Mouse (Mus musculus): Measurements from ENCODE around the gene 1700029P11Rik. TPM values are rescaled to one million over a fixed set of nuclear protein-coding genes. Genes with fewer than 3 reads are reported as not detected.

1700029P11Rik gene
- polyA plus RNA-seq, 1 experiment, result not detected

DNA sequence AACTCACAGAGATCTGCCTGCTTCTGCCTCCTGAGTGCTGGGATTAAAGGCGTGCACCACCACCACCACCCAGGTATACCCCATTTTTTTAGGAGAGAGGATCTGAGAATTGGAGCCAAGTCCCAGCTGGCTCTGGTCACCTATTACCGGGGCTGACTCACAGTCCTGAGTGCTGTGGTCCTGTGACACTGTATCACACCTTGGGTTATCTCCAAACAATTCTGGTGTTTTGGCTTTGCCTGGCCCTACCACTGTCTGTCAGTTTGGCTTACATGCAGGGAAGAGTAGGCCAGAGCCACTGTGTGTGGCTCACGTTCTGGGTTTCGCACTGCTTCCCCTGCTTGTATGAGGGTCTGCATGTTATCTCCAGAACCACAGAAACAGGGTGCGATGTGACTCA, 40.1 kb upstream of the 1700029P11Rik start:
- Histone ChIP-seq H3K27me3 (replicated peaks) (peaks cover 26% of the 10 kb centered on the region), H3K4me1 (peaks cover 58% of the 10 kb centered on the region), H3K9me3 (no peaks in the 10 kb centered on the region), H3K36me3 (replicated peaks; ENCODE audit: low read length) (no peaks in the 10 kb centered on the region), H3K4me3 (replicated peaks) (no peak overlapping the region)
- TF ChIP-seq GATA1 (IDR thresholded peaks at IDR 0.05; ENCODE audit: borderline replicate concordance, low read length) (no peak), FLI1 (IDR thresholded peaks at IDR 0.05; ENCODE audit: low read length) (no peak)

DNA sequence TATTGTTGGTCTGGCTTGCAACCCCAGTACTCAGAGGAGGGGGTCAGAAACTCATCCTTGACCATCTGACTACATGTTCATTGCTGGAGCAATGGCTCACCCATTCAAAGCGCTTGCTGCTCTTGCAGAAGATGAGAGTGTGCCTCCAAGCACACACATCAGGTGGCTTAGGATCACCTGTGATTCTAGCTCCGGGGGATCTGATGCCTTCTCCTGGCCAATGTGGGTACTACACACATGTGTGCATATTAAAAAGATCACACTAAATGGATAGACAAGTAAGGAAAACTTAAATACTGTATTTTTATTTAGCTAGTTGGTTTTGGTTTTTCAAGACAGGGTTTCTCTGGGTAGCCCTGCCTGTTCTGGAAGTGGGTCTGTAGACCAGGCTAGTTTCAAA, 39.3 kb upstream of the 1700029P11Rik start:
- Histone ChIP-seq H3K4me3 (replicated peaks) (no peak overlapping the region), H3K4me1 (peaks cover 51% of the 10 kb centered on the region), H3K27me3 (replicated peaks) (peaks cover 26% of the 10 kb centered on the region), H3K9me3 (no peaks in the 10 kb centered on the region), H3K36me3 (replicated peaks; ENCODE audit: low read length) (no peaks in the 10 kb centered on the region)
- no peak for TF ChIP-seq FLI1 (IDR thresholded peaks at IDR 0.05; ENCODE audit: low read length)
- no peak for TF ChIP-seq GATA1 (IDR thresholded peaks at IDR 0.05; ENCODE audit: borderline replicate concordance, low read length)

DNA sequence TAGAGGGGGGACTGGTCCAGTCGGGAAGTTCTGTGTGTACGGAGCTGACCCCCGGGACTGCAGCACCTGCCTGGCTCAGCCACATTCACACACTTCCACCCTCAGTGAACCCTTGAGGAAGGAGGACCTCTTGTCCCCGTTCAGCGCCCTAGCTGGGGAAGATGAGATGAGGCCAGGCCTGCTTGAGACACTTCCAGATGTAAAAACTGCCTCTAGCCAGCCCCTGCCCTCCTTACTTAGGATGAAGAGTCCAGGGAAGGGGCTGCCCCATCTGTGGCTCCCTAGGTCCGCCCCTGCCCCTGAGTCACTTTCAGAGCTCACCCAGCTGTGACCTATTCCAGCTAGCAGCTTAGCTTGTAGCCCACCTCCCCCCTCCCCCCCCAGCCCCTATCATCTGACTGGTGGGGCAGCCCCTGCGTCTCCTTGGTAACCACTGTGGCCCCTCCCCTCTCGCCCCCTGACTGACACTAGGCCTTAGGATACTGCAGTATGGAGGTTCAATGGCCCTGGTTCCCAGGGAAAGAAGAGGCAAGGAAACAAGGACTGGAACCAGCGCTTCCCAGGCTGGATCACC, 37.1 kb upstream of the 1700029P11Rik start:
- peaks cover 13% of the 10 kb centered on the region for H3K27me3 ChIP-seq (replicated peaks)
- TF ChIP-seq GATA1 (IDR thresholded peaks at IDR 0.05; ENCODE audit: borderline replicate concordance, low read length), result no peak
- no peak for TF ChIP-seq FLI1 (IDR thresholded peaks at IDR 0.05; ENCODE audit: low read length)
- no peaks in the 10 kb centered on the region for H3K36me3 ChIP-seq (replicated peaks; ENCODE audit: low read length)
- H3K9me3 ChIP-seq, result peaks cover 6% of the 10 kb centered on the region; the same call in 1 of the 2 replicates
- peaks cover 35% of the 10 kb centered on the region for H3K4me1 ChIP-seq
- no peak overlapping the region for H3K4me3 ChIP-seq (replicated peaks)

DNA sequence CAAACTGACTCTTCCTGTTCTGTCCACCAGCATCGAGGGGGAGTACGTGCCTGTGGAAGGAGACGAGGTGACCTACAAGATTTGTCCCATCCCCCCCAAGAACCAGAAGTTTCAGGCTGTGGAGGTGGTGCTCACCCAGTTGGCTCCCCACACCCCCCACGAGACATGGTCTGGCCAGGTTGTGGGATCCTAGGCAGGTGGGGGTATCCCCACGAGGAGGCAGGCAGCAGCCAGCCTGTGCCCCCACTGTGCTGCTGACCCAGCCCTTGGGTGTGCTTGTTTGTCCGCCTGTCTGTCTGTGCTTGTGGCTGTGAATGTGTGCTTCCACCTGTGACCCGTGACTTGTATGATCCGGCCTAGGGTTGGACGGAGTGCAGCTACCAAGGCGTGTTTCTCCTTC, 31.3 kb upstream of the 1700029P11Rik start:
- Histone ChIP-seq H3K9me3 (peaks cover 6% of the 10 kb centered on the region; the same call in 1 of the 2 replicates), H3K4me1 (peaks cover 22% of the 10 kb centered on the region), H3K36me3 (replicated peaks; ENCODE audit: low read length) (peaks cover 37% of the 10 kb centered on the region), H3K4me3 (replicated peaks) (no peak overlapping the region), H3K27me3 (replicated peaks) (peaks cover 15% of the 10 kb centered on the region)
- TF ChIP-seq GATA1 (IDR thresholded peaks at IDR 0.05; ENCODE audit: borderline replicate concordance, low read length), result no peak
- TF ChIP-seq FLI1 (IDR thresholded peaks at IDR 0.05; ENCODE audit: low read length), result no peak

DNA sequence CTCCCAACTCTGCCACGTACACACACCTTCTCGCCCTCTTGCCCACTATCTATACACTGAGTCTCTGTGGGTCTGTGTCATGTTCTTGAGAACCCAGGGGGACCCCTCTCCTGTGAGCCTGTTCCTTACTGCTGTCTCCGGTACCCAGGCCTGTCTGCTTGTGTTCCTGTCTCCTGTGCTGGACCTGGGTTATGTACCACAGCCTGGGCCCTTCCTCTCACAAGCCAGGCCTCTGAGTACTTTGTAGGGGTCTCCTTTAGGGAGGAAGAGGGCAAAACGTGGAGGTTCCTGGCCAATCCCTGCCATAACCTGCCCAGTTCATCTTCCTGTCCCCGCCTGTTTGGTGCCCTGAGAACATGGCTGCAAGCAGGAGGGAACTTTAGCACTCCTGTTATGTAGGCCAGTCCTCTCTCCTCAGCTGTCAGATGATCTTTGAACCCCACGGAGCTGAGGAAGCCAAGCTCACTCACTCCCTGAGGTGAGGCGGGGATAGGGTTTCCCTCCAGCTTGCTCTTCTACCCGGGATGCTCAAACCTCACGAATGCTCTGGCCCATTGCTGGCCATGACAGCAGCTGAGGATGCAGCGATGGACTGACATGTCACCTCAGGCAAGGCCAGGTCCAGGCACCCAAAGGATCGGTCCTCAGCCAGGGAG, 30.7 kb upstream of the 1700029P11Rik start:
- Histone ChIP-seq H3K9me3 (peaks cover 6% of the 10 kb centered on the region; the same call in 1 of the 2 replicates), H3K36me3 (replicated peaks; ENCODE audit: low read length) (peaks cover 43% of the 10 kb centered on the region), H3K4me1 (peaks cover 22% of the 10 kb centered on the region), H3K27me3 (replicated peaks) (peaks cover 15% of the 10 kb centered on the region), H3K4me3 (replicated peaks) (no peak overlapping the region)
- TF ChIP-seq FLI1 (IDR thresholded peaks at IDR 0.05; ENCODE audit: low read length) (no peak), GATA1 (IDR thresholded peaks at IDR 0.05; ENCODE audit: borderline replicate concordance, low read length) (no peak)

DNA sequence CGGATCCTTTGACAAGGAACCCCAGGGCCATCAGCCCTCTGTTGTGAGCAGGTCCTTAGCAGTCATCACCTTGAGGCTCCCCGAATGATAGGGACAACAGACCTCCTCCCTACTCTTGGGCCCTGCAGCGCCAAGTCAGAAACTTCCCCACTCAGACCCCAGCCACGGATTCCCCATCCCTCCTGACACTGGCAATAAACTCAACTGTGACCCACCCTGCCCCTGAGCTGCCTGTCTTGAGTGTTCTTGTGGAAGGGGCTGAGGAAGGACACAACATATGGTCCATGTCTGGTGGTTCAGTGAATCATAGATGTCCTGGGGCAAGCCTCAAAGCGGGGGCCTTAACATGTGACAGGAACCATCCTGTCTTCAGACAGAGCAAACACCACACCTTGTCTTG, 29.6 kb upstream of the 1700029P11Rik start:
- no peak for TF ChIP-seq FLI1 (IDR thresholded peaks at IDR 0.05; ENCODE audit: low read length)
- TF ChIP-seq GATA1 (IDR thresholded peaks at IDR 0.05; ENCODE audit: borderline replicate concordance, low read length), result no peak
- peaks cover 12% of the 10 kb centered on the region for H3K27me3 ChIP-seq (replicated peaks)
- H3K36me3 ChIP-seq (replicated peaks; ENCODE audit: low read length), result peaks cover 54% of the 10 kb centered on the region
- H3K4me1 ChIP-seq, result peaks cover 22% of the 10 kb centered on the region
- peaks cover 6% of the 10 kb centered on the region; the same call in 1 of the 2 replicates for H3K9me3 ChIP-seq
- H3K4me3 ChIP-seq (replicated peaks), result no peak overlapping the region

DNA sequence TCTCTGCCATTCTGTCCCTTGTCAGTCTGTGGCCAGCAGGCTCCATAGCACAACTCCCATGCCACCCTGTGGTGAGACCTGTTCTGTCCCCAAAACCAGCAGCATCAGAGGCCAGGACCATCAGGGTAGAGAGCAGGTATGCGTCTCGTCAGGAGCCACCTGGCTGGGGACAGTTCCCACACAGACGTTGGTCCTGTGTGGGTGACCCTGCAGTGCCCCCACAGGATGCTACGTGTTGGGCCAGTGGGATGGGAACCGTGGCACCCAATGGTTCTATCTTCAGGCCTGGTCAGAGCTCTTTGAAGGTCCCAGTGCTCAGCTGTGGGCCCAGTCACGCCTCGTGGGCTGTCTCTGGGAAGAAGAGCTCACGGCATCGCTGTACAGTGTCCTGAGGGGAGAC, 29.2 kb upstream of the 1700029P11Rik start:
- Histone ChIP-seq H3K9me3 (peaks cover 6% of the 10 kb centered on the region; the same call in 1 of the 2 replicates), H3K36me3 (replicated peaks; ENCODE audit: low read length) (peaks cover 58% of the 10 kb centered on the region), H3K27me3 (replicated peaks) (peaks cover 12% of the 10 kb centered on the region), H3K4me3 (replicated peaks) (no peak overlapping the region), H3K4me1 (peaks cover 22% of the 10 kb centered on the region)
- TF ChIP-seq FLI1 (IDR thresholded peaks at IDR 0.05; ENCODE audit: low read length), result no peak

DNA sequence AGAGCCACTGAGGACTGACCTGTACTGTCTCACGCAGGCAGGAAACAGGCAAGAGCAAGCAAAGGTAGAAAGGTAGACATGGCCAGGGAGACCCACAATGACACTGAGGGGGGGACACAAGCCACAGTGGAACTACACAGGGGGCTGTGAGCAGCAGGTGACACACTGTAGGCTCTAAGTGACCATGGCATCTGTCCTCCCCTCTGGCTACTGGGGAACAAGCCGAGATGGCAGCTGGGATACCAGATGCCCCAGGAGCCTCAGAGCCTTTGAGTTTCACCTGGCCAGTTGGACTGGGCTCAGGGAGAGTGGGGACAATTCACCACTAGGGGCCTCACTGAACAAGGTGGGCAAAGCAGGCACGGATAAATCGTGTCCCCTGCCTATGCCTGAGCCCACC, 28.0 kb upstream of the 1700029P11Rik start:
- H3K9me3 ChIP-seq, result peaks cover under 1% of the 10 kb centered on the region; the same call in 1 of the 2 replicates
- peaks cover 68% of the 10 kb centered on the region for H3K36me3 ChIP-seq (replicated peaks; ENCODE audit: low read length)
- peaks cover 23% of the 10 kb centered on the region for H3K4me1 ChIP-seq
- H3K27me3 ChIP-seq (replicated peaks), result peaks cover 9% of the 10 kb centered on the region
- TF ChIP-seq FLI1 (IDR thresholded peaks at IDR 0.05; ENCODE audit: low read length) (no peak), GATA1 (IDR thresholded peaks at IDR 0.05; ENCODE audit: borderline replicate concordance, low read length) (no peak)
- no peak overlapping the region for H3K4me3 ChIP-seq (replicated peaks)

DNA sequence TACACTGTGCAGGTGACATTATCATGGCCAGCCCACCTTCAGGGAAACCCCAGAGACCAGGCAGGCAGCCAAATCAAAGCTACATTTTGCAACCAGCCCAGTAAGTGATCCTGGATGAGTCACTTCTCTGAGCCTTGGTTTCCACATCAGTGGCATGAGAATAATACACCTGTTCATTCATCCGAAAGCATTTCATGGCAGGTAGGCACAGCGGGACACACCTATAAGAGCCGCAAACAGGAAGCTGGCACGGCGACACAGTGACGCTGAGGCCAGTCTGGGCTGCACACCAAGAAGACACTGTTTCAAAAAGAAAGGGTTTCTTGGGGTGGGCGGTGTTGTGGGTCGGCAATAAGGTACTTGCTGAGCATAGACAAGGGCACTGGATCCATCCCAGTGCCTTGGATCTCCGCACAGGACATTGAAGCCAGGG, 26.2 kb upstream of the 1700029P11Rik start:
- Histone ChIP-seq H3K4me1 (peaks cover 21% of the 10 kb centered on the region), H3K4me3 (replicated peaks) (no peak overlapping the region), H3K27me3 (replicated peaks) (peaks cover 4% of the 10 kb centered on the region), H3K9me3 (no peaks in the 10 kb centered on the region), H3K36me3 (replicated peaks; ENCODE audit: low read length) (peaks cover 74% of the 10 kb centered on the region)
- no peak for TF ChIP-seq FLI1 (IDR thresholded peaks at IDR 0.05; ENCODE audit: low read length)
- no peak for TF ChIP-seq GATA1 (IDR thresholded peaks at IDR 0.05; ENCODE audit: borderline replicate concordance, low read length)

DNA sequence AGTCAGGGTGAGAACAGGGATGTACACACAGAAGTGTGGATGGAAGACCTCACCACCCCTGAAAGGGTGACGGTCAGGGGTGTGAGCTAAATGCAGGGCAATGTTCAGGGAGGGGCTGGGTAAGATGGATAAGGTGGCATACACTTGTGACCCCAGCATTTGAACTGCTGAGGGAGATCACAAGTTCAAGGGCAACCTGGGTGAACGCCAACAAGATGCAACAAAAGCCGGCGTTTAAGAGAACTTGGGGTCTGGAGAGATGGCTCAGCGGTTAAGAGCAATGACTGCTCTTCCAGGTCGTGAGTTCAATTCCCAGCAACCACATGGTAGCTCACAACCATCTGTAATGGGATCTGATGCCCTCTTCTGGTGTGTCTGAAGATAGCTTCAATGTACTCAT, 25.6 kb upstream of the 1700029P11Rik start:
- Histone ChIP-seq H3K9me3 (no peaks in the 10 kb centered on the region), H3K36me3 (replicated peaks; ENCODE audit: low read length) (peaks cover 74% of the 10 kb centered on the region), H3K4me1 (peaks cover 24% of the 10 kb centered on the region), H3K4me3 (replicated peaks) (no peak overlapping the region), H3K27me3 (replicated peaks) (peaks cover 3% of the 10 kb centered on the region)
- TF ChIP-seq FLI1 (IDR thresholded peaks at IDR 0.05; ENCODE audit: low read length) (no peak), GATA1 (IDR thresholded peaks at IDR 0.05; ENCODE audit: borderline replicate concordance, low read length) (no peak)
